Mouse (Mus musculus): Measurements from ENCODE around the gene 2810004N23Rik.

GRCm38 (mm10) chr8:124872690-124873089 is 9.8 kb upstream of the 2810004N23Rik start:
- TF ChIP-seq CTCF (IDR thresholded peaks at IDR 0.05; ENCODE audit: low read depth): no peak
- no peak for TF ChIP-seq EP300 (IDR thresholded peaks at IDR 0.05; ENCODE audit: low read depth)

All from liver, embryonic 14.5 days (tissue).